Mouse (Mus musculus) lung, embryonic 14.5 days (tissue): ENCODE measurements at regions not wholly inside any gene's neighbourhood (a gene's known extent, or its start where the extent isn't known, plus 50 kb on each side); places are given as distances from the start of the nearest gene placed in this dataset.

Source experiments
- ATAC-seq: fragments of 200-750 bp; cut with Nextera tagmentation; 2 replicates; pipeline ENCODE4 v1.8.0; 2017; ENCODE audit warnings: mild to moderate bottlenecking, moderate TSS enrichment, moderate library complexity; ENCODE audit not compliant: insufficient read depth
- DNase-seq: peaks from one replicate; pipeline ENCODE4 v3.0.0-alpha.2; 2015
- H3K27ac ChIP-seq: fragments of 300-500 bp; sonication (generic); 2 replicates; pipeline ENCODE4 v1.5.1; 2014; ENCODE audit warnings: low read depth, mild to moderate bottlenecking, moderate library complexity
- H3K27me3 ChIP-seq: fragments of 300-500 bp; sonication (generic); 2 replicates; pipeline ENCODE4 v1.6.1; 2014; ENCODE audit warnings: low read length, control low read depth; ENCODE audit not compliant: insufficient read depth
- H3K36me3 ChIP-seq: fragments of 300-500 bp; sonication (generic); 2 replicates; pipeline ENCODE4 v1.6.1; 2014; ENCODE audit warnings: control low read depth; ENCODE audit not compliant: insufficient read depth
- H3K4me1 ChIP-seq: fragments of 300-500 bp; sonication (generic); 2 replicates; pipeline ENCODE4 v1.6.1; 2014; ENCODE audit warnings: antibody characterized with exemption, control low read depth; ENCODE audit not compliant: insufficient read depth
- H3K4me2 ChIP-seq: fragments of 300-500 bp; sonication (generic); 2 replicates; pipeline ENCODE4 v1.6.1; 2014; ENCODE audit warnings: mild to moderate bottlenecking
- H3K4me3 ChIP-seq: fragments of 300-500 bp; sonication (generic); 2 replicates; pipeline ENCODE4 v1.5.1; 2014; ENCODE audit warnings: low read depth, low read length
- H3K9ac ChIP-seq: fragments of 300-500 bp; sonication (generic); 2 replicates; pipeline ENCODE4 v1.6.1; 2014
- H3K9me3 ChIP-seq: fragments of 300-500 bp; sonication (generic); 2 replicates; pipeline ENCODE4 v1.6.1; 2016; ENCODE audit warnings: low read depth, low read length, control low read depth
- CTCF ChIP-seq: IDR thresholded peaks from 2 replicates; pipeline ENCODE4 v1.5.1; 2016; ENCODE audit warnings: antibody characterized with exemption, low read depth
- WGBS: fragments of 180-500 bp; shearing (Covaris S2); extraction: QIAGEN DNeasy Blood & Tissue Kit; methylation state at CpG from one replicate; pipeline ENCODE4 v1.1.7; 2014; 5-methylcytosine and 5-hydroxymethylcytosine counted together

DNA sequence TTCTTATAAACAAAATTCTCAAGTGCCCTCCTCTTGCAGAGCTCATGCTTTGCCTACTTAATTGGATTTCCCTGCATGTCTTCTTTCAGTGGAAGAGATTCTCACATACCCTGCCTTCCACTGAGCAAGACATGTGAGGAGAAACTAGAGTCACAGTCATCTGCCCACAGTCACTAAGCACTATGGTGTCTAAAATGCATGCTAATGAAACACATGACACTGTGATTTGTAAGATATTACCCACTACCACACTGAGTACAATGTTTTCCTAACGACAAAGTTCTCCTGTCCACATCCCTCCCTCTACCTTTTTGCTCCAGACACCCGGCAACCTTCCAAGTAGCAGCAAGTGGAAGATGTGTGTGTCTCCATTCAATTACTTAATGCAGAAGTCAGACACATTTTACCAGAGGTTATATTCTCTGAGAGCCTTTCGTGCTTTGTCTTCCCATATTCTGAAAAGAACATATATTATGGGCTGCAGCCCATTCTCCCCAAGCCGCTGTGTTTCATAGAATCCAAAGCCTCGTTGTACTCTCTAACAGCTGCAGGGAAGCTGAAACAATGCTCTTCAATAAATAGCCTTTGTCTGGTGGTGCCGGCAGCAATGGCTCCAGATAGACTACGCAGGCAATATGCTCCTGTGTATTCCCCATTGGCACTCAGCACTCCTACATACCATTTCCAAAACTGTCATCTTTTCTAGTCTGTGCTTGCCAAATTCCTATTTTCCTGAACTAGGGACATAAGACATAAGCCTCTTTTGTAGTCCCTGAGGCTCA, 670.7 kb downstream of the Poteg start:
- Histone ChIP-seq H3K4me2 (no peak overlapping the region), H3K4me3 (no peak overlapping the region), H3K4me1 (no peaks in the 10 kb centered on the region), H3K36me3 (no peaks in the 10 kb centered on the region), H3K9ac (no peak overlapping the region), H3K27ac (no peak overlapping the region), H3K9me3 (no peaks in the 10 kb centered on the region), H3K27me3 (no peaks in the 10 kb centered on the region)
- TF ChIP-seq CTCF: no peak
- DNase-seq (no peak), ATAC-seq (no peak)
- WGBS: 79% methylated on average over 7 of the region's 7 CpGs

- H3K36me3 ChIP-seq: no peaks in the 10 kb centered on the region
- TF ChIP-seq CTCF: no peak
- no peak overlapping the region for H3K9ac ChIP-seq
- no peaks in the 10 kb centered on the region for H3K27me3 ChIP-seq
- H3K9me3 ChIP-seq: no peaks in the 10 kb centered on the region
- H3K4me3 ChIP-seq: no peak overlapping the region
- 34% methylated on average over 3 of the region's 3 CpGs for WGBS
- DNase-seq: no peak
- no peaks in the 10 kb centered on the region for H3K4me1 ChIP-seq
- no peak overlapping the region for H3K4me2 ChIP-seq
- H3K27ac ChIP-seq: no peak overlapping the region
- ATAC-seq: no peak
Observed at GRCm38 (mm10) chr8:28125021-28125420, 677.6 kb downstream of the Poteg start.

DNA sequence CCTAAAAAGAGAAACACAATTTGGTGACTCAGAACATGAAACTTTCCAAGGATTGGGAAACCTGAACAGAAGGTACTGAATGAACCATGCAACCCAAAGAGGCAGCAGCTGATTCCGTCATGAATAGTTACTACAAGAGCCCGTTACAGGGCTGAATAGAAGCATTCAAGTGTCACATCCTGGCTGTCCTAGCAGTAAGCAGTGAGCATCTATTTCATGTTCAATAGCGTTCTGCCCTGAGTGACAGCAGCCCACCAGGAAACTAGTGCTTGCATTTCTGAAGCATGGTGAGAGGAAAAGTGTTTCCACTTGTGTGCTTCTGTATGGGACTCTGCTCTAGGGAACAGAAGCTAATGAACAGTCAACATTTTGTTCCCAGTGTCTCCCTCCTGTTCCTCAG, 694.4 kb downstream of the Poteg start:
- H3K9ac ChIP-seq: no peak overlapping the region
- H3K9me3 ChIP-seq: no peaks in the 10 kb centered on the region
- no peak overlapping the region for H3K27ac ChIP-seq
- H3K4me3 ChIP-seq: no peak overlapping the region
- no peaks in the 10 kb centered on the region for H3K4me1 ChIP-seq
- DNase-seq (no peak), ATAC-seq (no peak)
- no peaks in the 10 kb centered on the region for H3K36me3 ChIP-seq
- WGBS: 75% methylated on average over 3 of the region's 3 CpGs
- H3K27me3 ChIP-seq: no peaks in the 10 kb centered on the region
- no peak for TF ChIP-seq CTCF
- no peak overlapping the region for H3K4me2 ChIP-seq

GRCm38 (mm10) chr8:28148599-28149452, 701.4 kb downstream of the Poteg start:
- no peak for ATAC-seq
- Histone ChIP-seq H3K4me2 (no peak overlapping the region), H3K36me3 (no peaks in the 10 kb centered on the region), H3K4me1 (no peaks in the 10 kb centered on the region), H3K9me3 (no peaks in the 10 kb centered on the region; the same call in 1 of the 2 replicates), H3K27me3 (no peaks in the 10 kb centered on the region), H3K4me3 (no peak overlapping the region), H3K27ac (no peak overlapping the region), H3K9ac (no peak overlapping the region)
- peak; percentile 30 for DNase-seq
- peak; percentile 24 for TF ChIP-seq CTCF
- 66% methylated on average over 14 of the region's 14 CpGs for WGBS

- Histone ChIP-seq H3K27me3 (no peaks in the 10 kb centered on the region), H3K4me2 (no peak overlapping the region), H3K4me3 (no peak overlapping the region), H3K9ac (no peak overlapping the region), H3K9me3 (no peaks in the 10 kb centered on the region; the same call in 1 of the 2 replicates), H3K36me3 (no peaks in the 10 kb centered on the region), H3K4me1 (no peaks in the 10 kb centered on the region), H3K27ac (no peak overlapping the region)
- no peak for ATAC-seq
- 74% methylated on average over 3 of the region's 3 CpGs for WGBS
- no peak for DNase-seq
- no peak for TF ChIP-seq CTCF
Observed at GRCm38 (mm10) chr8:28149453-28149767, 701.9 kb downstream of the Poteg start.

DNA sequence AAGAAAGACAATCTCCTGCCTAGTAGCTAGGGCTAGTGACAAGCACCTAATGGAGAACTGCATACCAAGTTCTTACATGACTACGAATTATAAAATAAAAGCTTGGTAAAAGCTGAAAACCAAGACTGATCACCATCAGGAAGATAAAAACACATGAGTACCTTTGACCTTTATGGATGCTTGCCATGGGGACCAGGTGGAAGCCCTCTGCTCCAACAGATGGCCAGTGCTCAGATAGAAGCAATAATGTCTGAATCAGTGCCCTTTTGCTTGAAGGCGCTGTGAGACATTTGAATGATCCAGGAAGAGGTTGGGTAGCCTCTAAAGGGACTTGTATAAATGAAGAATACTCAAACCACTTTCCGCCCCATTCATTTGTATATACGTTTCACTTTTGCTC, 713.2 kb downstream of the Poteg start:
- Histone ChIP-seq H3K4me3 (no peak overlapping the region), H3K9ac (no peak overlapping the region), H3K4me2 (no peak overlapping the region), H3K9me3 (no peaks in the 10 kb centered on the region), H3K4me1 (no peaks in the 10 kb centered on the region), H3K27me3 (no peaks in the 10 kb centered on the region), H3K36me3 (no peaks in the 10 kb centered on the region), H3K27ac (no peak overlapping the region)
- 77% methylated on average over 4 of the region's 4 CpGs for WGBS
- ATAC-seq (no peak), DNase-seq (no peak)
- no peak for TF ChIP-seq CTCF

- Histone ChIP-seq H3K36me3 (no peaks in the 10 kb centered on the region), H3K9ac (no peak overlapping the region), H3K4me3 (no peak overlapping the region), H3K4me2 (no peak overlapping the region), H3K27ac (no peak overlapping the region), H3K9me3 (no peaks in the 10 kb centered on the region), H3K27me3 (no peaks in the 10 kb centered on the region), H3K4me1 (no peaks in the 10 kb centered on the region)
- WGBS: 28% methylated on average over 1 of the region's 1 CpGs
- DNase-seq: no peak
- no peak for TF ChIP-seq CTCF
- no peak for ATAC-seq
Observed at GRCm38 (mm10) chr8:28168036-28168435, 720.6 kb downstream of the Poteg start.
